Mouse (Mus musculus) lung, adult 18-20 months (tissue): ENCODE measurements around the gene Smad3.

Experiments used
- DNase-seq, 2 experiments: peaks; one replicate each; pipeline ENCODE4 v3.0.0; 2022; ENCODE audit warnings: mixed read lengths in 2 of 2

Gene Smad3

DNA sequence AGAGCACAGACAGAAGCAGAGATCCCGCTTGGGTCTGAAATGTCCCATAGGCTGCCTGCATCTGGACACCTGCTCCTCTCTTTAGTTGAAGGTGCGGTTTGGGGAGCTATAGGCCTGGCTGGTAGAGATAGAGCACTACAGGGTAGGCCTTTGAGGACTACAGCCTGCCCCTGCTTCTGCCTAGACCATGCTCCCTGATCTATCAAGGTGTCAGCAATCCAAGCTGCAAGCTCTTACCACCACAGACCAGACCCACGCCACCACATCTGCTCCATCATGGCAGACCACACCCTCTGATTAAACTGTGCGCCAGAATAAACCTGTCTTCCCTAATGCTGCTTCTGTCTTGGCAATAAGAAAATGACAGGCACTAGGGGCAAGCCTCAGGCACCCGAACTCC is 13.2 kb downstream of the Smad3 start:
- no peak for DNase-seq

DNA sequence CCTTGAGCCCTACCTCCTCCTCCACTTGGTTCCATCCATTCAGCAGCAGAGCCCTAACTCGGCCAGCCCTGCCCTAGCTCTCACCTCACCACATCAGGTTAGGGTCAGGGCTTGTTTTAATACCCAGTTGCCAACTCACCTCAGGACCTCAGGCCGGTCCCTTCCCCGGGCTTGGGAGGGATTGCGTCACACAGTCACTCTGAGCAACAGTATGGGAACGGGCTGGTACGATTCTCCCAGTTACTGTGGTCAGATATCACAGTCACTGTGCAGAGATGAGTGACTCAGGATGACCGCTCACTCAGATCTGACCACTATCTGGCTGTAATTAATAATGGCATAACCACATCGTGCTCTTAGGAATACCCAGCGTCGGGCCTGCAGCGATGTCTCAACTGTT is 14.0 kb downstream of the Smad3 start:
- peak in 1 of 2 experiments; percentile 50 for DNase-seq

DNA sequence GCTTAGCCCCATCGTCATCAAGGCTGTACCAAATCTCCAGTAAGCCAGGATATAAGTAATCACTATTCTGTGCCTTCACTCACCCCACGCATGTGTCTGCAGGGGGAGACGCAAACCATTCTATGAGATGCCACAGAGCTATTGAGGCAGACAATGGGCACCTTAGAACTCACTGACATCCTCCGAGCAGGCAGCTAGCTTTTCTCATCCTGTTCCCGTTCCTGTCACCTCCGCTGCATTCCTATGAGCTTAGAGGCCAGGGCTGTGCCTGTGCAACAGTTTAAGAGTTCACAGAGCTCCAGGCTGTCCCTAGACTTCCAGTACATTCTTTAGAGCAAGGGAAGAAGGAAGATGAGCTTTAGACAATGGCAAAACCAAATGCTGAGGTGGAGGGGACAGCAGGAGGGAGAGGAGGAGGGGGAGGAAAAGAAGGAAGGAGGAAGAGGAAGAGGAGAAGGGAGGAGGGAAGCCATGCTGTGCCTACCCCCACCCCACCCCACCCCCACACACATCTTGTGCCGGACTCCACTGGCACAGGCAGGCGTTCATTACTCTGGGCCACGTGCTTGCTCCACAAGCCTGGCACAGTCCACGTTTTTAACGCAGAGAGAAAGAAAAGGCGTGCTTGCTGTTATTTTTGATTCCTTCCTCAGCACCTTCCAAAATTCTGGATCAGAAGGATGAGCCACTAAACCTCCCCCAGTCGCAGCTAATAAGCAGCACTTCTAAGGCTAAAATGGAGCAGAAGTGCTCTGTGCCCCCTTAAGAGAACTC is 14.7 kb downstream of the Smad3 start:
- no peak for DNase-seq

DNA sequence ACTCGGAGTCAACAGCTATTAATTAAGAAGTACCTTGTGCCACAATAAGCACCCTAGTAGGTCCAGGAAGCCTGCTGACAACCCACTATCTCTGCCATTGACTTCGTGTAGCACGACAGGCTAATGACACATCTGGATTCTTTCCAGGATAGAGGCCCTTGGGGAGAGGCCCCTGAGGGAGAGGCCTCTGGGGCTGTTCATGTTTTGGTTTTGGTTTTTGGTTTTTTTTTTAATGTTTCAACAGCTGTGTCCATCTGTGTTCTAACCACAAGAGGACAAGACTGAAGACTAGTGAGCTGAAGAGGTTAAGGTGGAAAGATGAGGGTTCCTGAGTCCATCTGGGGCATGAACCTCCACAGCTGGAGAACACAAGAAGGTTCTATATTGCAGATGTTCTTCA is 15.5 kb downstream of the Smad3 start:
- DNase-seq: peak in 1 of 2 experiments; percentile 43

DNA sequence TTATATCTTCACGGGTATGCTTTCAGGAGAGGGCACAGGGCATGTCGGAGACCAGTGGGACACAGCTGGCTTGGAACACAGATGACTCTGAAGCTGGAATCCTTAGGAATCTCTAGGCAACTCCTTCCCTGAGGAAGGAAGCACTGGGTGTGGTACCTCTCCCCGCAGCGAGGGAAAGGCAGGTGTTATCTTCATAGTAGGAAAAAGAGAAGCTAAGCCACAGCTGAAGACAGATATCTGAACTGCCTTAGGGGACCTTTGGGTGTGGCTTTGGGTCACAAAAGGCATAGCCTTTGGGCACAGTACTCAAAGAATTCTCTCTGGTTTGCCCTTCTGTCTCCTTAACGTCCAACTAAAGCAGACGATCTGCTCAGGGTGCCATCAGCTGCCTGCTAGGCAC is 16.0 kb downstream of the Smad3 start:
- DNase-seq: no peak

DNA sequence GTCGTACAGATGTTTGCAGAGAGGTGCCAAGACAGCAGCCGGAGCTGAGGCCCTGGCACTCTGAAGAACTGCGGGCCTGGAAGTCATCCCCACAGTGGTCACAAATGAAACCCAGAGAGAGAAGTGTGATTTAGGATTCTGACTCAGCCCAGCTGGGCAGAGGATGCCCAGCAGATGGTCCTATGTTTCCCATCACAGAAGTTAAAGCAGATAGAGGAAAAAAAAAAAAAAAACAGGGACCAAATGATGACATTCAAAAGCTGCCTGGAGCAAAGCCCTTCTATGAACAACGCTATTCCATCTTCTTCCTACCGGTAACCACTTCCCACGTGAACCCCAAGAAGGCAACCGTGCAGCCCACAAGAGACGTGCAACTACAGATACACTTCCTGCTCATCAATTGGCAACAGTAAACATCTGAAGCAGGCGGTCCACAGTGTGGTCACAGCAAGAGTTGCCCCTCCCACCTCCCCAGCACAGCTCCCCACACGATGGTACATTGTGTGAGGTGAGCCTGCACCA is 17.4 kb downstream of the Smad3 start:
- no peak for DNase-seq

DNA sequence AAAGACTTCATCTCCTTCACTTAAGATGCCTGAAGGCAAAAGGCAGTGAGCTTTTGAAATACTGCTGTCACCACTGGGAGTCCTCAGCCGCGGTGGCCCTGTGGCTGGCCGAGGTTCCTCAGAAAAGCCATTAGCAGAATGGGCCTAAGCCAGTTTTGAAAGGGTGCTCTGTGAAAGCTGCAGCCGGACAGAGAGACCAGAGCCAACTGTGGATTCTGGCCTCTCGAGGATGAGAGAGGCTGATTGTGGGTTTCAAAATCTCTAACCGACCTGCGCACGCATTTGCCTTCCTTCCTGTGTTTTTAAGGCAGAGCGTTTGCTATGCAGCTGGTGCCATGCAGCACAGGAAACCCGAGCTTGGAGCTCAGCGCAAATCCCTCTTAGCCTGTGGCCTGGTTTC is 19.0 kb downstream of the Smad3 start:
- peak in 1 of 2 experiments; percentile 30 for DNase-seq

DNA sequence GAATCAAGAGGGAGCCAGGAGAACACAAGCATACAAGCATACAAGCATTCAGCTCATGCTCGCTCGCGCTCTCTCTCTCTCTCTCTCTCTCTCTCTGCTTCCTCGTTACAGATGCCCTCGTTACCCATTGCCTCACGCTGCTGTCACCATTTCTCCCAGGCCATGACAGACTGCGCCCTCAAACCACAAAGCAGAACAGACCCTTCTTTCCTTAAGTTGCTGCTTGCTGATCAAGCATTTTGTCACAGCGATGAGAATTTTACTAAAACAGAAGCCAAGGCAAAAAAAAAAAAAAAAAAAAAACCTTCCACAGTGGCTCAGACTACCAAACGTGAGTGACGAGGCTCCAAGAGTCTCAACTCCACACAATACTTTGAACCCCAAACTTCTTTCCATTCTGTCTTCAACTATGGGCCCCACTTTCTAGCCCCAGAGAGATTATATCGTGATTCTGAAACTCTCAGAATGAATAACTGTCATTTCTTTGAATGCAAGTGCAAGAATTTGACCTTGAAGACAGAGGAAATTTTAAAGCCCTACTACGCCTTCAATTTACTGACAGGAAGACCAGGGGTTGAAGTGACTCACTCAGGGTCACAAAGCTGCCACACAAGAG is 19.6 kb downstream of the Smad3 start:
- no peak for DNase-seq

DNA sequence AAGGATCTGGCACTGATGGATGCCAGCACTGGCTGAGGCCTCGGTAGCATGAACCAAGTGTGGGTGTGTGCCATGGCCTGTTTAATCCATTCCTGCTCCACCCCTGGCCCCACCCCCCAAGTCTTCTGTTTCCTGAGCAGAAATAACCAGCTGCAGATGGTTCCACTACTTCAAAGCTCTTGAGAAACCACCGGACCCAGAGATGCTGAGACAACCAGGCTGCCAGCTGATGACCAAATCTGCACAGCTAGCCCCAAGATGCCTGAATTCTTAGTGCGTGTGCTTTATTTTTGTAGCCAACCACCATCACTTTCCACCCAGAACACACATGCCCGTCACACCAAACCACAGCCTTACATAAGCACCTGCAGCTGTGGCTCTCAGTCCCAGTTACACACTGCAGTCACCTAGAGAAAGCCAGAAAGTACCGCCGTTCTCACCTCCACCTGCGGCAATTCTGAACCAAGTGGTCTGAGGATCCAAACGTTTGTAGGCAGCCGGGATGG is 20.3 kb downstream of the Smad3 start:
- peak; percentile 69 to 78 for DNase-seq

DNA sequence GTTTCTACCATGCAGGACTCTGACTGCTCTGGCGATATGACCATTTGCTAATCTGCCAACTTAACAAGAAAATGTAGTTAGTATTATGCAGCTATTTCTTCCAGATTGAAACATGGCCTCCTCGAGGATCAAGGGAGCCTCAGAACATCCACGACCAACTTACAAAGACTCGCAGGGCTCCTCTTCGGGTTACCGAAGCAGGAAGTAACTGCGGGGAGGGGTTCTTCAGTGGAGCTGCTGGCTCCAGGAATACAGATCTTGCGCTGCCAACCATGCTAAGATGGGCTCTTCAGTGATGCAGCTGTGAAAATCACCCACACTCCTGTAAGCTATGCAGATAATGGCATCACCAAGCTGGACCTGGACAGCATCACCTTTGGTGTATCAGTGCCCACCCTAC is 23.5 kb downstream of the Smad3 start:
- no peak for DNase-seq

DNA sequence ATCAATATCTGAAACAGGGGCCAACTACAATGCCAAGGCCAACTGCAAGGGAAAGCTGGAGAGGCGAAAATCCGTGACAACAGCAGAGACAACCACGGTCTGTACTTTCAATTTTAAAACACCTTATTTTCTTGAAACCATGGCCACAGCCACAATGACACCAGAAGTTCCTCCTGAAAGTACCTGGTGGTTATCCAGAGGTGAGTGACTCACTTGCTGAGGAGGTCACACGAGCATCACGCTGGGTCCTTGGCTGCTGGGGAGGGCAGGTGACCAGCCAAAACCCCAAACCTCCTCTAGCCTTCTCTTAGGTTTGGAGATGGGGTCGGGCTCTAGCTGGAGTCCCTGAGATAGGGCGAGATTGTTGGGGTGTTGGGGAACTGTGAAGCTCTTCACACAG is 25.1 kb downstream of the Smad3 start:
- no peak for DNase-seq

DNA sequence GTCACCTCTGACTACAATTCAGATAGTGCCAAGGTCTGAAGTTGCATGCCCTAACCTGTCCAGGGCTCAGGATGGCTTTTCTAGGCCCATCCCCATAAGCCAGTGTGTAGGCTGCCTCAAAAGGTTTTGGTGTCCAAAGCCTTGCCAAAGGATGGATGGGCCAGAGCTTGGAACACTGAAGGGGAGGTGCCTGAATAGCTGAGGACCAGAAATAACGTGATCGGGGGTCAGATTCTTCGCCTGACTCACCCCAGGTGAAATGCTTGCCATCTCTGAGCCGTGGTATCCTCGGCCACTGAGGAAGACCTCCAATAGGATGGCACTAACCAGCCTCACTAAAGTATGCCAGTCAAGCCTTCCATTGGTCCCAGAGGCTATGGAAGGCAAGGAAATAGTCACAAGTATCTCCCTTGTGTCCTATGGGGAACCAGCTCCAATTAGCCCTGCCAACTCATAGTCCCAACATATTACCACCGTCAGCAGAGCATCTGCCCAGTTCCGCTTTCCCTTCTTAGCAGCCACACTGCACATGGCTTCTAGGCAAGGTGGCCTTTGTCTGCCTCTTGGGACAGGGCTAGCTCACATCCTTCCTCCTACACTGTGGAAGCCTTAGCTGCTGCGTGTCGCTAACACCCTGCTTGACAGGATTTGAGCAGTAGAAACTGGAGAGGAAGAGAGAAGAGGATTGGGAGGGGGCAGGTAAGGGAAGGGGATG is 26.5 kb downstream of the Smad3 start:
- DNase-seq: no peak

DNA sequence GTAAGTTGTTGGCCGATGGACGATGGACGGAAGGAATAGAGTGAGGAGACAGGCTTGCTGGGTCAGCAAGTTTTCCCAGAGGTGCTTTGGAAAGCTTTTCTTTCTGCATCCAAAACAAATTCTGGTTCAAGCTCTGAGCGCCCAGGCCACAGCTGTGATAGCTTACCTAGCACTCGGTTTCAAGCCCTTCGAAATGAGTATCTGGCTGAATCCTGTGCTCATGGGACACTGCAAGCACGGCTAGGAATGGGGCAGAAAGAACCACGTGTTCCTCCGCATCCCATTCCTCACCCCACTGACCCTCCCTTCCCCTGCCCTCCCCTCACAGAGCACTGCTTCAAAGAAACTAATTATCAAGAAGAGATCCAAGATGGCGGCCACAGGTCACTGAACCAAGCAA is 28.8 kb downstream of the Smad3 start:
- DNase-seq: no peak

DNA sequence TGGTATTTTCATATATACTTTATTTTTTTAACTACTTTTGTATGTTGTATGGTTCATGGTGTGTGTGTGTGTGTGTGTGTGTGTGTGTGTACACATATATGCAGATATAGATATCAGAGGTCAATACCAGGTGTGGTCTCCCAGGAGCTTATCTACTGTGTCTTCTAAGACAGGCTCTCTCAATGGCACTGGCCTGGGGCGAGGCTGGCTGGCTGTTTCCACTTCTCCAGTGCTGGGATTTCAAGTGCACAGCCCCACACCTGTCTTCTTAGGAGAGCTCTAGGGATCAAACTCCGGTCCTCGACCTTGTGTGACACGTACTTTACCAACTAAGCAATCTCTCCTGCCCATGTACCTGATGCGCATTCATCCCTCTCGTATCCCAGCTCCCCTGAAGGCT is 30.7 kb downstream of the Smad3 start:
- no peak for DNase-seq

DNA sequence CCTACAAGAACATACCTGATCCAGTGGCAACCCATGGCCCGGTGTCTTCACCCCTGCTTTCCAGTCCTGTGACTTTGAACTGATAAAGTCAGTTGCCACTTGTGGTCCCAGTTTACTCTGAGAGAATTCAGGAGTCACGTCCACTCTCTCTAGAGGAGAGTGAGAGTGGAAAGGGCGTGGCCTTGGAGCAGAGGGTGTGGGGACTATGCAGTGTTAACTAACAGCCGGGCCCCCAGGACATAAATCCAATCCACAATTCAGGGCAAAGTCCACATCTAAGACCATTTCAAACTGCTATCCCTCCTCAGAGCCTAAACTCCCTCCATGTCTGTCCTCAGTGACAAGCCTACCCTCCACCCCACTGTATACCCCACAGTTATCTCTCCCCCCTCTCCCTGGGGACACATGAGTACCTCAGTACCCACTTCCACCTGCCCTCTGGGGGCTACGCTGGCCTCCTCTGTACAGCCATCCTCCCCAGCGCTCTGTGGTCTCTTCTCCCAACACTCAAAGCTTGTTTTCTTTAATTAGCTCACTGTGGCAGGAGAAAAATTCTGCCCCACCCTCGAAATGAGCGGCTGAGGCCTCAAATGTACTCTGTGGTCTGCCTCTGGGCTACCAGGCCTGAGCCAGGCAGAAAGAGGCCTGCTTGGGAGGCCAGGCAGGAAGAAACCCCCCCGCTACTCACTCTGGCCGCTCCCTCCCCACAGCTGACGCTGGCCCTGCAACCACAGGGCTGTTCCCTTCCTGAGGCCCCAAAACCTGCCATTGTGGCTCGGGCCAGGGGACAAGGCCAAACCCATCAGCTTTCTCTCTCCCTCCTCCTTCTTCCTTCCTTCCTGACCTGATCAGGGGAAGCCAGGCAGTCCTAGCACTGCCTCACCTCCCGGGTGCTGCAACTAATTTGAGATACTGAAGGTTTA is 31.4 kb downstream of the Smad3 start:
- peak; percentile 60 to 69 for DNase-seq

DNA sequence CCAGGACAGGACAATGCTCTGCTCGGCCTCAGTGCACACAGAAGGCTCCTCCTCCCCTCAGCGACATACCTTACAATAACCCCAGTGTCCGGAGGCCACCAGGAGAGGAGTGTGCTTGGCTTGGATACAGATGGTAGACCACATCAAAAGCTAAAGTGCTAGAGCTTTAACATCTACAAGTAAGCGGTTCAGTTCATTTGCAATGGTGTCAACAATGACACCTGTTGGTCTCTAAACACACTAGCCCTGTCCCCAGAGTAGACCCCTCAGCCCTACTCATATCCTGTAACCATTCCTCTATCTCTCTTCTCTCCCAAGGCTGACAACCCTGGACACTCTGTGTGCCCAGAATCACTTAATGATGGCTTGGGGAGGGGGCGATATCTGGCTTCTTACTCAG is 33.0 kb downstream of the Smad3 start:
- DNase-seq: no peak

DNA sequence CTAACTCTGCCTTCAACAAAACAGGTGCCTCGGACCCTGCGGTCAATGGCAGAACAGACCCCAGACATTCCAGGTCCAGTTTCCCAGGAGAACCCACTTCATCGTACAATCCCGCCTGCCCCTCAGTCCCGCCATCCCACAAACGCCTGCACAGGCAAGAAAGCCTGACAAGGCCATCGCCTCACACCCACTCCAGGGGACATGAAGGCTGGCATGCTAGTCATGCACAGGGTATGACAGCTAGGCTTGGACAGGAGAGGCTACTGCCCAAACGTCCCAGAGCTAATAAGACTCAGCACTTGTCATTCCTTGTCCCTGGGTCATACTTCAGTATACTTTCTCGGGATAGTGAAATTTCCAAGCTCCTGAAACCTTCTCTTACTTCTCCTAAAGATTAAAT is 34.9 kb downstream of the Smad3 start:
- DNase-seq: no peak

DNA sequence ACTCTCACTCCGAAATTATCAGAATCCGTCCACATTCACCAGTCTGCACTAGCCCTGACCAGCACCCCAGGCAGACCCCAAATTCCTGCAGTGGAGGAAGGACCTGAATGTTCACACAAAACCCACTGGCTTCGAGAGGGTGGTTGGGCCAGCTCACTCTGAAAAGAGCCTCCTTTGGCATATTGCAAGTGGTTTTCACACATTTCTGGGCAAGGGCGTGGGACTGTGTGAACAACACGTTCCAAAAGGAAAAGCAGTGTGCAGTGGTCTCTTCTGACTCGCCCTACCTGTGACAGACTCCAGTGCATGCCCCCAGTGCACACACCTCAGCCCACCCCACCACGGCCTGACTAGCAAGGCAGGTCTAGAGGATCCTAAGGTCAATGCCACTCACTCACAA is 35.4 kb downstream of the Smad3 start:
- no peak for DNase-seq

DNA sequence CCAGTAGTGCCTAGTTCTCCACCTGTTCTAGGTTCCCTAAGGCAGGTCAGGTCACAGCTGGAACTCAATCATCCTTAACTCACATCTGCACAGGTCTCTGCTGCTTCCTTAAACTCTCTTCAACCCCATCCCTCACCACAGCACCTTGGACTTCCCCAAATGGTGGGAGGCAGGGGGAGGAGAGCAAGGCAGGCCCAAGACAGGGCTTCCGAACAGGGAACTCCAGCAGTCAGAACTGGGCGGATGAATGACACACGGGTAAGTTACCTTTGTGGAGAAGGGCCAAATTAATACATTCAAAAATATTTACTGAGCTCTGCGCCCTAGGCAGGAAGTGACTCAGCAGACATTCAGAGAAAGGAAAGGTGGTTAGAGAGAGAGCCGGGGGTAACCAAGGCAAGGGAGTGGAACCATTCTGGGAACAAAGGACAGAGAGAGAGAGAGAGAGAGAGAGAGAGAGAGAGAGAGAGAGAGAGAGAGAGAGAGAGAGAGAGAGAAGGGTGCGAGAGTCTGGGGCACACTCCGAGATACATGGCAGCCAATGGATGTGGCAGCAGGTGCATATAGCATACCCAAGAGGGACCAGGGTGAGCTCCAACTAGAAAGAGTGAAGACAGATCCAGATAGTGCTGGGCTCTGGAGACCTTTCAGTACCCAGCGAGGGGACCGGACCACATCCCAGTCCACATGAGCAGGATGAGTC is 36.1 kb downstream of the Smad3 start:
- DNase-seq: no peak

DNA sequence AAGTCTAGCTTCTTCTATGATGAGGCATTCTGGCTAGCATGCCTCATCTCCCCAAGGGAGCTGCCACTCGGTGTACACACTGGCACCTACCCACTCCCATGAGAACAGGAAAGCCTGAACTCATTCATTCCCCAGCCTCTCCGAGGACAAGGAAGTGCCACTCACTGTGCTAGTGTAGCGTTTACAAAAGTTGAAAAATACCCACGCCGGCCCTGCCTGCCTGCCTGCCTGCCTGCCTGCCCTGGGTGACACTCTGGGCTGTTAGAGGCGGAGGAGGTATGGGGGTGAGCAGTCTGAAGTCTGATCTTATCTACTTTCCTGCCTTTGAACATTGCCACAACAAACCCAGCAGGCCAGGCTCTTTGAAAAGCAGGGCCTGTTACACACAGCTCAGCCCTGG is 37.1 kb downstream of the Smad3 start:
- DNase-seq: peak in 1 of 2 experiments; percentile 59

DNA sequence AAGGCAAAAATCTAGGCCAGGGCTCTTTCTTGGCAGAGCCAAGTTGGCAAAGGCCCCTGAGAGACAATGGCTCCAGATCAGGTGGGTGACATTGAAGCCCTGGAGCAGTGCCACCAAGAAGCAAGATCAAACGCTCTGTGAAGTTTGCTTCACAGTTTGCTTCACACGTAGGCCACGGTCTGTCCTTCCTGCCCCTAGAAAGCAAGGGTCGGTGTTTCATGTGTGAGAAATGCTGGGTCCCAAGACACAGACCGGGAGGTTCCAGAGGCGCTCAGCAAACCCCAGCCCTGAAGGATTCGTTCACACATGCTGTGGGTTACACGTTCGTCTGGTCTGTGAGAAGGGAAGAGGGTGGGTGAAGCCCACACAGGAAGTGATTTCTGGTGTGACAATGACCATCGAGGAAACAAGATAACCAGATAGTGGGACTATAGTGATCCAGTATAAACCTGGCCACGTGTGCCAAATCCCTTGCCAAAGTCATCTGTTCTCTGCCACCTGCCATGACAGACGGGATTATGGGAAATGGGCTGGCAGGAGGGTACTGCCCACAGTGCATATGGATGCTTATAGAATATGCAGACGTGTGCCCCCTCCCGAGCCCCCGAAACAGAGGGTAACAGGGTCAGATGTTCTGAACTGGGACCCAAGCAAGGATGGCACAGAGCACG is 37.9 kb downstream of the Smad3 start:
- DNase-seq: no peak
